Mouse (Mus musculus): ENCODE results near the gene Treh.

The Treh gene

DNA sequence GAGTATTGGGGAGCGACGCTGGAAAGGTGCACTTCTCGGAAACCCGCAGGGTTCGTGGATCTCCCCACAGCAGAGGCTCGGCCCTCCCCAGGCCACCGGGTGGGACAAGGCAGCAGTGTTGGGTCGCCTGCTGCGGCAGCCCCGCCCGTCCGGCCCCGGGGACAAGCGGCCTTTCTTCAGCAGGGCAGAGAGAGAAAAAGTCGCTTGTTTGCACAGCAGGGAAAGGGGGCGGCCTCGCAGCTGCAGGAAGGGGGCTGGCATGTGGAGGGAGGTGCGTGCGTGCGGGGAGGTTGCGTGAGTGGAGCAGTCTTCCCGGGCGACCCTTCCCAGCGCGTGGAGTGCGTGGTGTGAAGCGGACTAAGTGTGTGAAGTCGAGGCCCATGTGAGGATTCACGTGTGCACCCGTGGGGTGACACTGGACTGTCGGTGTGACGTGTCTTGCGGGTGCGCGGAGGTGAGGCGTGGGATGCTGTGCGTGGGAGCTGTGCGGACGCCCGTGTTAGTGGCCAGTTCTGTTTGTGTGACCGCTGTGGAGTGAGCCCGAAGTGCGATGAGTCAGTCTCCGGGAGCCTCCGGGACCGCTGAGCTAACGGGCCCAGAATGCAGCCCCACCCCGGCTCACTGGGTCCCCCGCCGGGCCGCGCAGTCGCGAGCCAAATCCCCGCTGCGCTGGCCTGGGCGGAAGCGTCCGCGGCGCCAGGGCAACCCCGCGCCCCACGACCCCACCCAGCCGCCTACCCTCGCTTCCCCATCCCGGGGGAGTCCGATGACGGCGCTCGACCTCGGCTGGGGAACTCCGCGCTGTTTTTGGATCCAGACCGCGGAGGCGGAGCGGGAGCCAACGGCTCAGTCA lies 60.9 kb downstream of the Treh start:
- DNase-seq (ENCODE audit: extremely low read depth, low read depth, low spot score) = no peak

DNA sequence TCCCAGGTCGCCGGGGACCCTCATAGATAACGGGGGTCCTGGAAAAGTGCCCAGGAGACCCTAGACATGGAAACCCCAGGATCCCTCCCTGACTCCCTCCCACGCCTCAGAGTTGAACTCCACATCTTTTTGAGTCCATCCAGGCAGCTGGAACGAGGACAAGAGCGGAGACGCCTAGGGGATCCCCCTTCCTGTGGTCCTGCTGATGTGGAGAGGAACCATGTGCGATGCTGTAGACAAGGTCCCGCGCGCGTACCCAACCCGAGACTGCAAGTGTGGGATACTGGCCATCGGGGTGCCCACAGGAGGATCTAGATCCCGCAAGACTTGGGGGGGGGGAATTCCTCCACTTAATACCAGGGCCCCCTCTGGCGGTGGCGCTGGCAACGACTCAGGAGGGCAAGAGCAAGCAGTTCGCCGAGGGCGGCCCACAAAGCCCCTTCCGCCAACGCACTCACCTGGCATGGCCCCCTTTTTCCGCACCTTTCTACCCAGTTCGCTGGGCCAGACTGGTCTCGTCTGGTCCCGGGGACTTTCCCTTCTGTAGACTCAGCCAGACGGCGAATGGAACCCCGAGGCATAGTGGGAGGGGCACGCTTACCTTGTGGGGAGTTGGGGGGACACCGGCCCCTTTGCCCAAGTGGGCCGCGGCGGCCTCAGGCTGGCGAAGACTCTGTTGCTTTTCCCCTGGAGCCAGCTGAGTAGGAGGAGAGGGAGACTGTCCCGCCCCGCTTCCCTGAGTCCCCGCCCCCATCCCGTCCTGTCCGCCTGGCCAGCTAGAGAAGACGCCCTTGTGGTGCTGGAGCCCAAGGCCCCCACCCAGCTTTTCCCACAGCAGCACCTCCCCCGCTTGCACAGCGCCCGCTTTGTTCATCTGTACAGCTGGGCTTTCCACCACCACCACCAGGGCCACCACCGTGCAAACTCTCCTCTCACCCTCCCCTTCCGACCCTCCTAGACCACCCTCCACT lies 61.8 kb downstream of the Treh start, which contains the start of gene Phldb1:
Gene Phldb1 (minus strand): TSS at position 675 of the 971 bp plus-strand sequence.
- DNase-seq (ENCODE audit: extremely low read depth, low read depth, low spot score) = no peak

DNA sequence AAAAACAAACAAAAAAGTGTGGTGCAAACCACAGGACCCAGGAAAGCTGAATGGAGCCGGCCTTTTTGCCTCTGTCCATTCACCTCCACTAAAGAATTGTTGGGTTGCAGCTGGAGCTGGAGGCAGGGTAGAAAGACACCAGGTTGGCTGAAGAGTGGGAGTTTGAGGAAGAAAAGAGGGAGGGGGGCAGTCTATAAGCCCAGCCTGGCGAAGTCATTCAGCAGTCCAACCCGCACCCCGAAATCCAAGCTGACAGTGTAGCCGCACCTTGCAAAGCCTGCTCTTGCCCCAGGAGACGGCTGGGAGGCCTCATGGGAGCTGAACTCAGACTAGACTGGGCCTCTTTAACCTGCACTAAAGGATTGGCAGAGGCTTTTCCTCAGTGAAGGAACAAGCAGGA lies 62.9 kb downstream of the Treh start:
- DNase-seq (ENCODE audit: extremely low read depth, low read depth, low spot score) = no peak

Measured in fat pad, adult 2 months (tissue).